Mouse (Mus musculus) heart, embryonic 10.5 days (tissue): Measurements from ENCODE around the gene 5830411N06Rik. TPM values are rescaled to one million over a fixed set of nuclear protein-coding genes. Genes with fewer than 3 reads are reported as not detected.

ENCODE experiments used
- DNase-seq: peaks from one replicate; pipeline ENCODE4 v3.0.0-alpha.2; 2017; ENCODE audit warnings: low spot score
- H3K27ac ChIP-seq: fragments of 300-500 bp; sonication (generic); 2 replicates; pipeline ENCODE4 v1.5.1; 2016; ENCODE audit warnings: mild to moderate bottlenecking
- H3K27me3 ChIP-seq: fragments of 300-500 bp; sonication (generic); 2 replicates; pipeline ENCODE4 v1.6.1; 2016; ENCODE audit warnings: mild to moderate bottlenecking; ENCODE audit not compliant: poor library complexity, insufficient read depth, severe bottlenecking
- H3K36me3 ChIP-seq: fragments of 300-500 bp; sonication (generic); 2 replicates; pipeline ENCODE4 v1.6.1; 2016; ENCODE audit warnings: mild to moderate bottlenecking, moderate library complexity
- H3K4me1 ChIP-seq: fragments of 300-500 bp; sonication (generic); 2 replicates; pipeline ENCODE4 v1.6.1; 2016; ENCODE audit warnings: mild to moderate bottlenecking
- H3K4me3 ChIP-seq: fragments of 300-500 bp; sonication (generic); 2 replicates; pipeline ENCODE4 v1.5.1; 2016; ENCODE audit warnings: mild to moderate bottlenecking, moderate library complexity
- H3K9me3 ChIP-seq: fragments of 300-500 bp; sonication (generic); 2 replicates; pipeline ENCODE4 v1.6.1; 2016; ENCODE audit warnings: mild to moderate bottlenecking, moderate library complexity
- WGBS: fragments of 180-500 bp; shearing (Covaris S2); methylation state at CpG from one replicate; pipeline ENCODE4 v1.1.7; 2016; 5-methylcytosine and 5-hydroxymethylcytosine counted together
- polyA plus RNA-seq: library from polyadenylated mRNA; unstranded; fragments of >200 nt; fragmentation: Nextera tagmentation; extraction: Ambion mirVana; gene quantifications from 2 replicates; pipeline ENCODE4 v1.2.1, GENCODE M21; 2016

Gene 5830411N06Rik
- polyA plus RNA-seq, result not detected in 2 replicates

GRCm38 (mm10) chr7:140247216-140247615 is at the start of gene 5830411N06Rik:
Gene 5830411N06Rik (plus strand): TSS chr7:140247284.
- Histone ChIP-seq H3K27ac (no peak within 1 kb of the TSS), H3K27me3 (no peaks in the 10 kb centered on the region), H3K4me1 (no peaks in the 10 kb centered on the region), H3K9me3 (no peaks in the 10 kb centered on the region), H3K36me3 (no peaks in the 10 kb centered on the region), H3K4me3 (no peak within 1 kb of the TSS)
- DNase-seq, result no peak
- WGBS, result 72% methylated on average over 4 of the region's 4 CpGs

GRCm38 (mm10) chr7:140201090-140201489 is 46.0 kb upstream of the 5830411N06Rik start:
- no peaks in the 10 kb centered on the region for H3K27me3 ChIP-seq
- H3K4me3 ChIP-seq, result no peak overlapping the region
- DNase-seq, result no peak
- 74% methylated on average over 4 of the region's 4 CpGs for WGBS
- H3K27ac ChIP-seq, result no peak overlapping the region
- H3K9me3 ChIP-seq, result no peaks in the 10 kb centered on the region
- no peaks in the 10 kb centered on the region for H3K4me1 ChIP-seq
- no peaks in the 10 kb centered on the region for H3K36me3 ChIP-seq

GRCm38 (mm10) chr7:140205864-140206263 is 41.2 kb upstream of the 5830411N06Rik start, which contains the start of gene Olfr524:
Gene Olfr524 (minus strand): TSS chr7:140205964.
- Histone ChIP-seq H3K36me3 (no peaks in the 10 kb centered on the region), H3K27me3 (no peaks in the 10 kb centered on the region), H3K27ac (no peak within 1 kb of the TSS), H3K9me3 (no peaks in the 10 kb centered on the region), H3K4me3 (no peak within 1 kb of the TSS), H3K4me1 (no peaks in the 10 kb centered on the region)
- DNase-seq, result no peak

- H3K4me1 ChIP-seq, result no peaks in the 10 kb centered on the region
- H3K27ac ChIP-seq, result no peak overlapping the region
- no peaks in the 10 kb centered on the region for H3K27me3 ChIP-seq
- no peaks in the 10 kb centered on the region for H3K36me3 ChIP-seq
- no peak overlapping the region for H3K4me3 ChIP-seq
- no peaks in the 10 kb centered on the region for H3K9me3 ChIP-seq
- WGBS, result 70% methylated on average over 3 of the region's 3 CpGs
- DNase-seq, result no peak
Observed at GRCm38 (mm10) chr7:140206904-140207303, 40.2 kb upstream of the 5830411N06Rik start.

GRCm38 (mm10) chr7:140208153-140208552 is 38.9 kb upstream of the 5830411N06Rik start:
- 70% methylated on average over 8 of the region's 8 CpGs for WGBS
- Histone ChIP-seq H3K4me3 (no peak overlapping the region), H3K27me3 (no peaks in the 10 kb centered on the region), H3K9me3 (no peaks in the 10 kb centered on the region), H3K36me3 (no peaks in the 10 kb centered on the region), H3K4me1 (no peaks in the 10 kb centered on the region), H3K27ac (no peak overlapping the region)
- DNase-seq, result no peak

- H3K36me3 ChIP-seq, result no peaks in the 10 kb centered on the region
- H3K27ac ChIP-seq, result no peak overlapping the region
- WGBS, result 73% methylated on average over 3 of the region's 3 CpGs
- no peaks in the 10 kb centered on the region for H3K4me1 ChIP-seq
- no peaks in the 10 kb centered on the region for H3K9me3 ChIP-seq
- H3K27me3 ChIP-seq, result no peaks in the 10 kb centered on the region
- DNase-seq, result no peak
- no peak overlapping the region for H3K4me3 ChIP-seq
Observed at GRCm38 (mm10) chr7:140208677-140209076, 38.4 kb upstream of the 5830411N06Rik start.

GRCm38 (mm10) chr7:140213841-140214240 is 33.2 kb upstream of the 5830411N06Rik start:
- WGBS, result 77% methylated on average over 5 of the region's 5 CpGs
- Histone ChIP-seq H3K4me1 (no peaks in the 10 kb centered on the region), H3K27ac (no peak overlapping the region), H3K27me3 (no peaks in the 10 kb centered on the region), H3K4me3 (no peak overlapping the region), H3K9me3 (no peaks in the 10 kb centered on the region), H3K36me3 (no peaks in the 10 kb centered on the region)
- DNase-seq, result no peak

- H3K9me3 ChIP-seq, result no peaks in the 10 kb centered on the region
- H3K36me3 ChIP-seq, result no peaks in the 10 kb centered on the region
- H3K27ac ChIP-seq, result no peak within 1 kb of the TSS
- no peak for DNase-seq
- no peaks in the 10 kb centered on the region for H3K27me3 ChIP-seq
- 87% methylated on average over 2 of the region's 2 CpGs for WGBS
- H3K4me1 ChIP-seq, result no peaks in the 10 kb centered on the region
- no peak within 1 kb of the TSS for H3K4me3 ChIP-seq
Observed at GRCm38 (mm10) chr7:140217967-140218366, 29.1 kb upstream of the 5830411N06Rik start, which contains the start of gene Cd163l1. Gene Cd163l1 (plus strand): TSS chr7:140218267.

- no peak overlapping the region for H3K27ac ChIP-seq
- no peaks in the 10 kb centered on the region for H3K36me3 ChIP-seq
- DNase-seq, result no peak
- H3K27me3 ChIP-seq, result no peaks in the 10 kb centered on the region
- H3K4me1 ChIP-seq, result no peaks in the 10 kb centered on the region
- 22% methylated on average over 1 of the region's 1 CpGs for WGBS
- no peak overlapping the region for H3K4me3 ChIP-seq
- no peaks in the 10 kb centered on the region for H3K9me3 ChIP-seq
Observed at GRCm38 (mm10) chr7:140219268-140219667, 27.8 kb upstream of the 5830411N06Rik start.

- 75% methylated on average over 4 of the region's 4 CpGs for WGBS
- H3K4me3 ChIP-seq, result no peak overlapping the region
- H3K27me3 ChIP-seq, result no peaks in the 10 kb centered on the region
- no peak overlapping the region for H3K27ac ChIP-seq
- DNase-seq, result no peak
- no peaks in the 10 kb centered on the region for H3K9me3 ChIP-seq
- no peaks in the 10 kb centered on the region for H3K4me1 ChIP-seq
- no peaks in the 10 kb centered on the region for H3K36me3 ChIP-seq
Observed at GRCm38 (mm10) chr7:140220375-140220774, 26.7 kb upstream of the 5830411N06Rik start.

- Histone ChIP-seq H3K27ac (no peak overlapping the region), H3K4me1 (no peaks in the 10 kb centered on the region), H3K27me3 (no peaks in the 10 kb centered on the region), H3K4me3 (no peak overlapping the region), H3K36me3 (no peaks in the 10 kb centered on the region), H3K9me3 (no peaks in the 10 kb centered on the region)
- DNase-seq, result no peak
- WGBS, result 73% methylated on average over 13 of the region's 13 CpGs
Observed at GRCm38 (mm10) chr7:140224209-140224608, 22.9 kb upstream of the 5830411N06Rik start.

GRCm38 (mm10) chr7:140228476-140228875 is 18.6 kb upstream of the 5830411N06Rik start:
- no peak overlapping the region for H3K4me3 ChIP-seq
- no peaks in the 10 kb centered on the region for H3K4me1 ChIP-seq
- H3K27me3 ChIP-seq, result no peaks in the 10 kb centered on the region
- WGBS, result 76% methylated on average over 13 of the region's 13 CpGs
- H3K9me3 ChIP-seq, result no peaks in the 10 kb centered on the region
- DNase-seq, result no peak
- H3K27ac ChIP-seq, result no peak overlapping the region
- H3K36me3 ChIP-seq, result no peaks in the 10 kb centered on the region

GRCm38 (mm10) chr7:140231026-140231425 is 16.1 kb upstream of the 5830411N06Rik start:
- no peaks in the 10 kb centered on the region for H3K36me3 ChIP-seq
- no peak for DNase-seq
- H3K27ac ChIP-seq, result no peak overlapping the region
- no peaks in the 10 kb centered on the region for H3K4me1 ChIP-seq
- no peaks in the 10 kb centered on the region for H3K9me3 ChIP-seq
- H3K27me3 ChIP-seq, result no peaks in the 10 kb centered on the region
- no peak overlapping the region for H3K4me3 ChIP-seq
- 62% methylated on average over 2 of the region's 2 CpGs for WGBS

- 90% methylated on average over 3 of the region's 3 CpGs for WGBS
- no peak for DNase-seq
- Histone ChIP-seq H3K27me3 (no peaks in the 10 kb centered on the region), H3K36me3 (no peaks in the 10 kb centered on the region), H3K9me3 (no peaks in the 10 kb centered on the region), H3K27ac (no peak overlapping the region), H3K4me1 (no peaks in the 10 kb centered on the region), H3K4me3 (no peak overlapping the region)
Observed at GRCm38 (mm10) chr7:140233696-140234095, 13.4 kb upstream of the 5830411N06Rik start.
